Mouse (Mus musculus): ENCODE measurements at regions not wholly inside any gene's neighbourhood (a gene's known extent, or its start where the extent isn't known, plus 50 kb on each side); places are given as distances from the start of the nearest gene placed in this dataset.

DNA sequence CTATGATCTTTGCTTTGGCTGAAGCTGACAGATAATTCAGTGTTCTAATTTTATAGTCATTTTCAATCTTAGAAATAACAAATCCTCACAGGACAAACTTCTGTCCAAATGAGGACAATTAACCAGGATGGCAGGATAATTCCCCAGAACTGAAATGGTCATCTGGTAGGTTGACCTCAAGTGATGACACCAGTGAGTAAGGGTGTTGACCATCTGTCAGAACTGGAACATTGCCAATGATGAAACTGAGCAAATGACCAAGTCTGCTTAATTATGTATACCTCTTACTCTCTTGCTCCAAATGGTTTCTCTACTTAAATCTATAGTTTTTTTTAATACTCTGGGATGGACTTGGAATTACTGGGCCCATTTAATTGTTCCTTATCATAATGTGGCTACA lies 1336.9 kb upstream of the Tenm3 start:
- H3K9me3 ChIP-seq: no peaks in the 10 kb centered on the region
- no peaks in the 10 kb centered on the region for H3K4me1 ChIP-seq
- no peaks in the 10 kb centered on the region for H3K27me3 ChIP-seq (ENCODE audit: poor library complexity, severe bottlenecking)
- no peaks in the 10 kb centered on the region for H3K36me3 ChIP-seq (replicated peaks)
- no peak for DNase-seq (ENCODE audit: extremely low spot score, low spot score)
- H3K4me3 ChIP-seq: no peak overlapping the region
- no peak overlapping the region for H3K27ac ChIP-seq

DNA sequence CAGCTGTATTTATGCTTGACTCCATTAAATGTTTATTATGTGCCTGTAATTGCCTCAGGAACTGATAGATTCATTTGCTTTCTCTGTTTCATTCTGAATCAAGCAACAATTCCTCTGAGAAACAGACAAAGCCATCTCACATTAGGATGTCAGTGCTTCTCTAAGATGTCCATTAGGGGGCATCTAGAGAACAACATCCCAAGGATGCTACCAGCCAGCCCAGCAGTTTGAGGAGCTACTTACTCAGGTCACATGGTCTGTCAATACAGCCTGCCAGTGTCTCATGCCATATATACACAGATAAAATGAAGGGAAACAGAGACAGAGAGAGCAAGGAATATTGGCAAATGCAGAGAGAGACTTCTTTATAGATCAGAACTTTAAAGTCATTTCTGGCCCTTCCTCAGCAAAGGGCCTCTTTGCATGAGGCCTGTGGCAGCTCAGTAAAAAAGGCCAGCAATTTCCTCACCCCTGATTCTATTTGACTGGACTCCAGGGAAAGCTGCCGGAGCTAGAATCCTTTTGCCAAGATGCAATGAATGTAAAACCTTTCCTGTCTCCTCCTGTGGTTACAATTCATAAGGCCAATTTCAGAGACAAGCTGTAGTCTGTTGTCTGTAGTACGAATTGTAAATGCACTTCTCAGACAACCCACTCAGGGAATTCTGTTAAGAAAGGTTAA lies 1321.2 kb upstream of the Tenm3 start:
- Histone ChIP-seq H3K27me3 (ENCODE audit: poor library complexity, severe bottlenecking) (no peaks in the 10 kb centered on the region), H3K36me3 (replicated peaks) (no peaks in the 10 kb centered on the region), H3K4me3 (no peak overlapping the region), H3K27ac (no peak overlapping the region), H3K4me1 (no peaks in the 10 kb centered on the region), H3K9me3 (no peaks in the 10 kb centered on the region)
- 81% methylated on average over 2 of the region's 2 CpGs for WGBS
- no peak for DNase-seq (ENCODE audit: extremely low spot score, low spot score)

DNA sequence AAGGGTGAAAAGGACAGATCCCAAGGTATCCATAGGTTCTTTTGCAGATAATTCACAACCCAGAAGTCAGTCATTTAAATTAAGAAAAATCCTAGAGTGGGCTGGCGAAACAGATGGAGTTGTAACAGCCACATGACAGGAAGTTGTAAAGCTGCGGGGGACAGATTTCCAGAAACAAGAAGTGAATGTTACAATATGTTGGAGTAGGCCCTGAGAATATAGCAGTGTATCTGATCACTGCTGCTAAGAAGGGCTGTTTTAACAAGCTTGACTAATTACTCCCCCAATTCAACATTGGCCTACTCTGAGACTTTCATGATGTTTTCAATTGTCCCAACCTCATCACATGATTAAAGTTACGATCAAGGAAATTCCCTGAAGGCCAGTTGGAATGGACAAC lies 1317.3 kb upstream of the Tenm3 start:
- Histone ChIP-seq H3K36me3 (replicated peaks) (no peaks in the 10 kb centered on the region), H3K4me1 (no peaks in the 10 kb centered on the region), H3K27ac (no peak overlapping the region), H3K27me3 (ENCODE audit: poor library complexity, severe bottlenecking) (no peaks in the 10 kb centered on the region), H3K4me3 (no peak overlapping the region), H3K9me3 (no peaks in the 10 kb centered on the region)
- 92% methylated on average over 3 of the region's 3 CpGs for WGBS
- DNase-seq (ENCODE audit: extremely low spot score, low spot score): no peak

DNA sequence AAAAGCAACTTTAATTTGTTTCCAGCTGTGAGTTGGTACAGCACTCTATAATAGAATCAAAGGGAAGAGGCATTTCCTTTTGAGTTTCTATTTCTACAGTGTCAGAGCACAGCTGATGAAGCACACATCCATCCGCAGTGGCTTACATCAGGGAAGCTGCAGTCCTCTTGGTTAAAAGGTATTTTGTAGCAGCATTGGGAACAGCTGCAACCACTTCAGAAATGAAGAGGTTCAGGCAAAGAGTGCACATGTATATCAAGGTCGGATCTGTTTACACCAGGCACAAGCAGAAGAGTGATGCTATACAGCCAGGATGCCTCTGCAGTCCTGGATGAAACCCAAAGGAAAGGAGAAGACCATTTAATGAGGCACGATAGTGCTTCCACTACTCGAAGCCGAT lies 1316.6 kb upstream of the Tenm3 start:
- Histone ChIP-seq H3K9me3 (no peaks in the 10 kb centered on the region), H3K4me3 (no peak overlapping the region), H3K27ac (no peak overlapping the region), H3K4me1 (no peaks in the 10 kb centered on the region), H3K36me3 (replicated peaks) (no peaks in the 10 kb centered on the region), H3K27me3 (ENCODE audit: poor library complexity, severe bottlenecking) (no peaks in the 10 kb centered on the region)
- WGBS: 81% methylated on average over 5 of the region's 5 CpGs
- DNase-seq (ENCODE audit: extremely low spot score, low spot score): no peak

DNA sequence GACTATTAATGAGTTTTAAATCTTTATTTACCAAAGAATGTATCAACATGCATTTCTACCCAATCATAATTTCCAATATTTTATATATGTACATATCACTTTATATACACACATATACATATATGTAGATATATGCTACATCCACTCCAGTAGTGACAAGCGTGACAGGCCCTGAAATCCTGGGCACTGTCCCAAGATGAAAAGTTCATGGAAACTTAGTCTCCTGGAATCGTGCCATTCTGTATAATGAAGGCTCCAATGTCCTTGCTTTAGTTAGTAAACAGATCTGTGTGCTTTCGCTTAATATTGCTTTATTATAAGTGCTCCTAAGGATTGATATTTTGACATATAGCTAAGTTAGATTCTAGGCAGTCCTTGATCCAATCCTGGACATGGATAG lies 1296.1 kb upstream of the Tenm3 start:
- Histone ChIP-seq H3K4me1 (no peaks in the 10 kb centered on the region), H3K9me3 (no peaks in the 10 kb centered on the region), H3K36me3 (replicated peaks) (no peaks in the 10 kb centered on the region), H3K27me3 (ENCODE audit: poor library complexity, severe bottlenecking) (no peaks in the 10 kb centered on the region), H3K4me3 (no peak overlapping the region), H3K27ac (no peak overlapping the region)
- WGBS: 96% methylated on average over 3 of the region's 3 CpGs
- DNase-seq (ENCODE audit: extremely low spot score, low spot score): no peak

DNA sequence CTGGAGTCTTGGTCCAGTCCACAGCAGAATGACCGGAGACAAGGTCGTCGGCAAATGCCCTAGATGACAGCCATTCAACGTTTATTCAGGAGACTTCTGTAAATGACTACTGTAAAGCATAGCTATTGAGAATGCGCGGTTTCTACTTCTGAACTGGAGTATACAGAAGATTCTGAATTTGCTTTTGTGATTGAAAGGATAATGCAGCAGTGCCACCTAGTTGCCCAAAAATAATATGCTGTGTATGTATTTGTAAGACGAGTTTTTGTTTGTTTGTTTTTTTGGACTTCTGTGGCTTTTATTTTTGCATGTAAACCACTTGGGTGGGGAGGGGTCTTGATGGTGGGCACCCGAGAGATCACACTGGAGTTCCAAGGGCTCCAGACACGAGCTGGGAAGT lies 1276.3 kb upstream of the Tenm3 start:
- no peaks in the 10 kb centered on the region for H3K36me3 ChIP-seq (replicated peaks)
- H3K4me3 ChIP-seq: no peak overlapping the region
- no peaks in the 10 kb centered on the region for H3K27me3 ChIP-seq (ENCODE audit: poor library complexity, severe bottlenecking)
- WGBS: 88% methylated on average over 9 of the region's 9 CpGs
- H3K4me1 ChIP-seq: no peaks in the 10 kb centered on the region
- H3K9me3 ChIP-seq: no peaks in the 10 kb centered on the region
- H3K27ac ChIP-seq: no peak overlapping the region
- no peak for DNase-seq (ENCODE audit: extremely low spot score, low spot score)

DNA sequence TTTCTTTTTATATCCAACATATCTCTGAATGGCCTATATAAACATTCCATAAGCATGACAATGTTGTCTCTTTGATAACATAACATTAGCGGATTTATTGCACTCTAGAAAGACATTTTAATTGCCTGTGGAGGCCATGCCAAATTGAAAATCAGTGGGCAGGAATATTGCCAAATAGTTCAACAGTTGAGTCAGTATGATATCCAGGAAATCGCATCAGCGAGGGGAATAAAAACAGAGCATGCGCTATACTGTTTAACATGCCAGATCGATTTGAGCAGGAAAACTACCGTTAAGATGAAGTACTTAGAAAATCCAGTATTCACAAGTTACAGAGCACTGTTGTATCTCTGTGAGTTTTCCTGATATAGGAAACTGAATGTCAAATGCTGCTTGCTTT lies 1238.6 kb upstream of the Tenm3 start:
- Histone ChIP-seq H3K9me3 (no peaks in the 10 kb centered on the region), H3K4me1 (no peaks in the 10 kb centered on the region), H3K27me3 (ENCODE audit: poor library complexity, severe bottlenecking) (no peaks in the 10 kb centered on the region), H3K27ac (no peak overlapping the region), H3K4me3 (no peak overlapping the region), H3K36me3 (replicated peaks) (no peaks in the 10 kb centered on the region)
- DNase-seq (ENCODE audit: extremely low spot score, low spot score): no peak
- WGBS: 90% methylated on average over 6 of the region's 6 CpGs

DNA sequence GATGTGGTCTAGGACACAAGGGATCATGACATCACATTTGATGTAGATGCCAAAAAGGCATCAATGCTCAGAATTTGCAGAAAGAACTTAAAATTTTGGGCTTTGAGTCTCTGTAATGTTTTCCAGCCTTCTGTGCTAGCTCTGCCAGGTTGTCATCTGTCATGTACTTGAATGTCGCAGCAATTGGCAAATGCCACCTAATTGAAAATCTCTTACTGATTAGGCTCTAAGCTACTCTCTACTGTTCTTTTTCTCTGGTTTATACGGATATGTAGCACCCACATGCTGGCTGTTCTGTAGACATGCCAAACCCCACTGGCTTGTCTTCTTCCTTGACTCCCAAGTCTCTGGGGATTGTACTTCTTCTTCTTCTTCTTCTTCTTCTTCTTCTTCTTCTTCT lies 1193.3 kb upstream of the Tenm3 start:
- WGBS: 87% methylated on average over 2 of the region's 2 CpGs
- DNase-seq (ENCODE audit: extremely low spot score, low spot score): no peak
- H3K36me3 ChIP-seq (replicated peaks): no peaks in the 10 kb centered on the region
- no peaks in the 10 kb centered on the region for H3K9me3 ChIP-seq
- no peak overlapping the region for H3K4me3 ChIP-seq
- no peaks in the 10 kb centered on the region for H3K4me1 ChIP-seq
- H3K27me3 ChIP-seq (ENCODE audit: poor library complexity, severe bottlenecking): no peaks in the 10 kb centered on the region
- no peak overlapping the region for H3K27ac ChIP-seq

DNA sequence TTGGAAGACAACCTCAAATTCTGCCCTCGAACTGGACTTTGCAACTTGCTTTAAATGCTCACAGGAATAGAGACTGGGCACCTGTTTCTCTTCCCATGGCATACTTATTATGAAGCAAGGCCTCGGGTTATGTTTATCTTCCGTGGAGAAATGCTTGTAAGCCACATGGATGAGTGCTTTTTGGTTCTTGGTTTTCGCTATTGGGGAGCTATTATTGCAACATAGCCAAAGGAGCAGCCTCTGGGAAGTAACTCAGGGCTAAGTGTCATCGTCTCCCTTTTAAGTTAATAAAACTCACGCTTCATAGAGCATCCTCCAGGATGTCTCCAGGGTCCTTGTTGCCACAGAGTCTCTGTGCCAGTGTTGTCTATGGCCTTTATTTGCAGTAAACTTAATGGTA lies 1183.8 kb upstream of the Tenm3 start:
- Histone ChIP-seq H3K4me1 (no peaks in the 10 kb centered on the region), H3K36me3 (replicated peaks) (no peaks in the 10 kb centered on the region), H3K9me3 (no peaks in the 10 kb centered on the region), H3K27me3 (ENCODE audit: poor library complexity, severe bottlenecking) (no peaks in the 10 kb centered on the region), H3K27ac (no peak overlapping the region), H3K4me3 (no peak overlapping the region)
- 85% methylated on average over 6 of the region's 6 CpGs for WGBS
- DNase-seq (ENCODE audit: extremely low spot score, low spot score): no peak

DNA sequence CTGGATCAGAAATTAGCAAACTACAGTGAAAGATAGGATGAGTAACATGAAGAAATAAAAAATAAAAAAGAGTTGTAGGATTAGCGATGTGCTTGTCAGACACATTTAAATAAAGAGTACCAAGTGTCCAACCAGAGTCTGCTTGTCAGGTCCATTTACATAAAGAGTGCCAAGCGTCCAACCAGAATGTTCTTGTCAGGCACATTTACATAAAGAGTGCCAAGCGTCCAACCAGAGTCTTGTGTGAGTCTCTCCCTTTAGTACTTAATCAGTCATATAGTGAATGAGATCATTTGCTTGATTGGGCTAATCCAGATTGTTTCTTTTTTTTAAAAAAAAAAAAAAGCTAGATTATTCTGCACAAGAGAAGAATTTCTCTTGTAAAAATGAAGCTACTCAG lies 1163.8 kb upstream of the Tenm3 start:
- Histone ChIP-seq H3K9me3 (peaks cover 13% of the 10 kb centered on the region), H3K27me3 (ENCODE audit: poor library complexity, severe bottlenecking) (no peaks in the 10 kb centered on the region), H3K27ac (no peak overlapping the region), H3K4me1 (no peaks in the 10 kb centered on the region), H3K36me3 (replicated peaks) (no peaks in the 10 kb centered on the region), H3K4me3 (no peak overlapping the region)
- no peak for DNase-seq (ENCODE audit: extremely low spot score, low spot score)
- WGBS: 88% methylated on average over 3 of the region's 3 CpGs

DNA sequence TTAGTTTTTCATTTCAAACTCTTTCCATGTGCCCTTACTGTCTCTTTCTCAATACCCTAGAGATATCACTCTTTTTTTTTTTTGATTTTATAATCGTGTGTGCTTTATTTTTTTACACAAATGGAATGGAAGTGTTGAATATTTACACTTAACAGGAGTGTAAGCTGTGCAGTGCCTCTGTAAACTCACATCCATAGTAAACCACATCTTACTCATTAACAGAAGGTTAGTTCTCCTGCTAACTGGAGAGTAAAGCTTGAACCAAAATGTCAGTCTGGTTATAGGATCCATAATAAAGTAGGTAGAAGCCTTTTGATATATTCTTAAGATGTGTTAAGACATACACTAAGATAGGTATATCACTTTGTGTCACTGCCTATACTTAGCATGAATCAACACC lies 1160.5 kb upstream of the Tenm3 start:
- peaks cover 32% of the 10 kb centered on the region for H3K27me3 ChIP-seq (ENCODE audit: poor library complexity, severe bottlenecking)
- H3K4me3 ChIP-seq: no peak overlapping the region
- 53% methylated on average over 1 of the region's 1 CpGs for WGBS
- H3K4me1 ChIP-seq: peaks cover under 1% of the 10 kb centered on the region; the same call in 1 of the 2 replicates
- H3K27ac ChIP-seq: no peak overlapping the region
- peaks cover 4% of the 10 kb centered on the region for H3K9me3 ChIP-seq
- no peaks in the 10 kb centered on the region for H3K36me3 ChIP-seq (replicated peaks)
- no peak for DNase-seq (ENCODE audit: extremely low spot score, low spot score)

DNA sequence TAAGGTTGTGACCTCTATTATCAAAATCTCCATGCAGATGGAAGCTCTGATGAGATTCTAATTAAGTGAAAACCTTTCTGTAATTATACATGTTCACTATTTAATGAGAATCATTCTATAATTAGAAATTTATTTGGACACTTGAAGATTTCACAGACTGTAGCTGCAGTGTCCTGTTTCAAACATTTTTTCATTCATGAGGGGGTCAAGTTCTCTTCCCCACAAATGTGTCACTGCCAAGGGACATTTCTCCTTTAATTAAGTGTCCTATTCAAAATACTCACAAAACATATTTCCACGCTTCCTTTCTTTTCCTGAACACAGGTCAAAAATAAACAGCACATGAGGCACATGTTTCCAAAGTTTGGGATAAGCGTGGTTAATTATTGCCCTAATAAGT lies 1159.9 kb upstream of the Tenm3 start:
- no peak overlapping the region for H3K4me3 ChIP-seq
- H3K27ac ChIP-seq: no peak overlapping the region
- DNase-seq (ENCODE audit: extremely low spot score, low spot score): no peak
- peaks cover 34% of the 10 kb centered on the region for H3K27me3 ChIP-seq (ENCODE audit: poor library complexity, severe bottlenecking)
- 82% methylated on average over 2 of the region's 2 CpGs for WGBS
- no peaks in the 10 kb centered on the region for H3K9me3 ChIP-seq
- H3K4me1 ChIP-seq: peaks cover 6% of the 10 kb centered on the region
- no peaks in the 10 kb centered on the region for H3K36me3 ChIP-seq (replicated peaks)

DNA sequence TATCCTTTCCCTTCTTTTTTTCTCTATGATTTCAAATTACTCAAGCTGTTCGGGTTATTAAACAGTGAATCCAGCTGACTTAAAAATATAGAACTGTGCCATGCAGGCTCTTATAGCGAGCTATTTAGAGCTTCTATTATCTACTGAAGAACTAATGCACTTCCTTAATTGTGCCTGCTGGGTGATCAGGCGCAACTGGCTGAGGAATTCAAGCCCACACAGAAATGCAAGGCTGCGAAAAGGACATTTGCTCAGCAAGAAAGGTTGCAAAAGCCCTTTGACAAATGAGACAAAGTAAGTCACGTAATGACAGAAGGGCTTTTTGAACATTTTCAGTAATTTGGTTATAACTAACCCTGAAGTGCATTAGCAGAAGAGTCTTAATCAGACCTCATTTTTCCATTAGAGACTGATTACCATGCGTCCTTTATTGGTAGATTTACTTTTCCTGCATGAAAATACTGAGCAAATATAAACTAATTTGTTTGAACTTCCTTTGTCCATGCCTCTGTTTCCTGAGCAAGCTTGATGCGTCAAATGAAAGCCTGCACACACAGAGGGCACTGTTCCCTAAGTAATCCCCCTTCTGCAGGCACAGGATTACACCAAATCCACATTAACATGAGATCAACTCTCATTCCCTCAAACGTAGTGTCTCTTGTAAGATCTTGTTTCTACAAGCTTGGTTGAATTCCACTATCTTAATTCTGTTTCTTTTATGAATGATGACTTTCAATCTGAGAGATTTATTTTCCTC lies 1154.7 kb upstream of the Tenm3 start:
- 20% methylated on average over 8 of the region's 8 CpGs for WGBS
- peaks cover 14% of the 10 kb centered on the region for H3K4me1 ChIP-seq
- no peaks in the 10 kb centered on the region for H3K9me3 ChIP-seq
- no peaks in the 10 kb centered on the region for H3K36me3 ChIP-seq (replicated peaks)
- H3K27ac ChIP-seq: no peak overlapping the region
- no peak for DNase-seq (ENCODE audit: extremely low spot score, low spot score)
- H3K4me3 ChIP-seq: no peak overlapping the region
- peaks cover 74% of the 10 kb centered on the region for H3K27me3 ChIP-seq (ENCODE audit: poor library complexity, severe bottlenecking)

Measured in forebrain, embryonic 10.5 days (tissue).